18 mouse cellular contexts compared by ENCODE assay signal in genomic region chr11:101325201-101325600, GRCm38 (mm10). TPM values are rescaled to one million over a fixed set of nuclear protein-coding genes. Genes with fewer than 3 reads are reported as not detected.
DNase-seq lines count a peak whose midpoint lies in the region; ATAC-seq and TF ChIP-seq lines count a peak whose summit lies in the region.
"Not testable (repeated sequence)": the region's sequence is repeated elsewhere in the genome, so short reads cannot be mapped to it uniquely, and the experiment has no call there.
"Had no signal": no experiment of that assay in that cellular context is flagged by ENCODE, and none has a peak within 500 bp of the region (broad histone marks: within the 10 kb centered on the region; RNA-seq: fewer than 3 reads in every experiment).

No protein-coding gene starts in this region.

- not testable (repeated sequence) for H3K27ac ChIP-seq in forebrain, embryonic 12.5 days; kidney, postnatal 0 days; liver, embryonic 13.5 days; midbrain, embryonic 11.5 days (ENCODE audit: low read depth, low read length); midbrain, embryonic 15.5 days

- 93% methylated on average over 11 of the region's 11 CpGs for WGBS in forebrain, embryonic 12.5 days
- 90% methylated on average over 11 of the region's 11 CpGs for WGBS in kidney, postnatal 0 days
- WGBS in liver, embryonic 13.5 days (ENCODE audit: insufficient replicate concordance): 86% methylated on average over 11 of the region's 11 CpGs
- 94% methylated on average over 11 of the region's 11 CpGs for WGBS in midbrain, embryonic 11.5 days
- WGBS in midbrain, embryonic 15.5 days: 92% methylated on average over 11 of the region's 11 CpGs

- H3K36me3 ChIP-seq in forebrain, embryonic 12.5 days (replicated peaks): peaks cover 62% of the 10 kb centered on the region
- peaks cover 34% of the 10 kb centered on the region for H3K36me3 ChIP-seq in kidney, postnatal 0 days (ENCODE audit: insufficient read depth, low read length)
- H3K36me3 ChIP-seq in liver, embryonic 13.5 days: peaks cover 78% of the 10 kb centered on the region
- H3K36me3 ChIP-seq in midbrain, embryonic 11.5 days (ENCODE audit: control insufficient read depth, insufficient read depth, low read length): peaks cover 24% of the 10 kb centered on the region
- peaks cover 33% of the 10 kb centered on the region for H3K36me3 ChIP-seq in midbrain, embryonic 15.5 days (replicated peaks)

- H3K4me2 ChIP-seq in forebrain, embryonic 12.5 days; kidney, postnatal 0 days (ENCODE audit: low read length); liver, embryonic 13.5 days; midbrain, embryonic 11.5 days; midbrain, embryonic 15.5 days: not testable (repeated sequence)

- H3K4me3 ChIP-seq in forebrain, embryonic 12.5 days (replicated peaks); kidney, postnatal 0 days (replicated peaks; ENCODE audit: low read depth, low read length); liver, embryonic 13.5 days (replicated peaks); midbrain, embryonic 11.5 days (ENCODE audit: low read depth, low read length); midbrain, embryonic 15.5 days: not testable (repeated sequence)

- peak; percentile 92 for DNase-seq in heart, adult 11 months
- DNase-seq in kidney, postnatal 0 days (ENCODE audit: low spot score); liver, embryonic 13.5 days: not testable (repeated sequence)
- peak; percentile 1 for DNase-seq in midbrain, embryonic 11.5 days (ENCODE audit: low spot score, missing footprints)

- H3K27me3 ChIP-seq in forebrain, embryonic 12.5 days; kidney, postnatal 0 days (ENCODE audit: insufficient read depth, low read length); liver, embryonic 13.5 days; midbrain, embryonic 11.5 days (ENCODE audit: control insufficient read depth, insufficient read depth, low read length); midbrain, embryonic 15.5 days (replicated peaks): not testable (repeated sequence)

- 0 out of 2 replicates have a peak, but pooled peaks have one; percentile 14 for ATAC-seq in forebrain, embryonic 12.5 days (ENCODE audit: low FRiP score)
- 0 out of 2 replicates have a peak, but pooled peaks have one; percentile 11 for ATAC-seq in kidney, postnatal 0 days (replicated peaks; ENCODE audit: low FRiP score, low read depth)
- ATAC-seq in liver, embryonic 13.5 days (ENCODE audit: low read depth): 0 out of 2 replicates have a peak, but pooled peaks have one; percentile 11
- not testable (repeated sequence) for ATAC-seq in midbrain, embryonic 11.5 days (ENCODE audit: low FRiP score)
- peak; percentile 33; the same call in 1 of the 2 replicates for ATAC-seq in midbrain, embryonic 15.5 days (replicated peaks)

- H3K4me1 ChIP-seq in forebrain, embryonic 12.5 days; kidney, postnatal 0 days (replicated peaks; ENCODE audit: insufficient read depth, low read length); liver, embryonic 13.5 days (replicated peaks); midbrain, embryonic 11.5 days (ENCODE audit: control insufficient read depth, insufficient read depth, low read length); midbrain, embryonic 15.5 days: not testable (repeated sequence)

- TF ChIP-seq CTCF in kidney, postnatal 0 days (IDR thresholded peaks at IDR 0.05; ENCODE audit: low read depth): not testable (repeated sequence)

- not testable (repeated sequence) for H3K9ac ChIP-seq in forebrain, embryonic 12.5 days; kidney, postnatal 0 days (ENCODE audit: low read depth, low read length); liver, embryonic 13.5 days; midbrain, embryonic 11.5 days (ENCODE audit: low read length); midbrain, embryonic 15.5 days

- H3K9me3 ChIP-seq in forebrain, embryonic 12.5 days; kidney, postnatal 0 days (replicated peaks; ENCODE audit: low read length); liver, embryonic 13.5 days (replicated peaks); midbrain, embryonic 11.5 days (ENCODE audit: control insufficient read depth, low read length); midbrain, embryonic 15.5 days: not testable (repeated sequence)

RNA-seq across cellular contexts. Expression of gene Aoc2, which starts 0.3 kb away (rescaled TPM):
- 2.9 and 3.1 TPM in 2 replicates for polyA plus RNA-seq in forebrain, embryonic 12.5 days (2016; fragmentation: Nextera tagmentation; extraction: Ambion mirVana)
- polyA plus RNA-seq in kidney, postnatal 0 days (2015; fragmentation: Nextera tagmentation; extraction: Ambion mirVana): 0.37 and 0.58 TPM in 2 replicates
- 1.2 and 1.3 TPM in 2 replicates for polyA plus RNA-seq in liver, embryonic 13.5 days (2015; fragmentation: Nextera tagmentation; extraction: Ambion mirVana)
- polyA plus RNA-seq in midbrain, embryonic 11.5 days (2014; fragmentation: Nextera tagmentation; extraction: Ambion mirVana): 1.3 and 1.4 TPM in 2 replicates
- polyA plus RNA-seq in midbrain, embryonic 15.5 days (2015; fragmentation: Nextera tagmentation; extraction: Ambion mirVana): 2.2 and 2.9 TPM in 2 replicates

RNA-seq across cellular contexts. Expression of gene Aoc3, which starts 5.2 kb away (rescaled TPM):
- polyA plus RNA-seq in forebrain, embryonic 12.5 days (2016; fragmentation: Nextera tagmentation; extraction: Ambion mirVana): not detected in 2 replicates
- polyA plus RNA-seq in kidney, postnatal 0 days (2015; fragmentation: Nextera tagmentation; extraction: Ambion mirVana): 1.8 and 2.0 TPM in 2 replicates
- 0.07 TPM in 1 of 2 replicates, not detected in the other for polyA plus RNA-seq in liver, embryonic 13.5 days (2015; fragmentation: Nextera tagmentation; extraction: Ambion mirVana)
- polyA plus RNA-seq in midbrain, embryonic 11.5 days (2014; fragmentation: Nextera tagmentation; extraction: Ambion mirVana): not detected in 2 replicates
- polyA plus RNA-seq in midbrain, embryonic 15.5 days (2015; fragmentation: Nextera tagmentation; extraction: Ambion mirVana): 0.06 TPM in 1 of 2 replicates, not detected in the other
- polyA plus RNA-seq: activated CD4-positive, CD25-positive, alpha-beta regulatory T cell, adult 4 months; forebrain, embryonic 11.5 days had no signal

RNA-seq across cellular contexts. Expression of gene Psme3, which starts 9.2 kb away (rescaled TPM):
- 182 and 189 TPM in 2 replicates for polyA plus RNA-seq in forebrain, embryonic 12.5 days (2016; fragmentation: Nextera tagmentation; extraction: Ambion mirVana)
- polyA plus RNA-seq in kidney, postnatal 0 days (2015; fragmentation: Nextera tagmentation; extraction: Ambion mirVana): 102 and 104 TPM in 2 replicates
- 198 and 239 TPM in 2 replicates for polyA plus RNA-seq in liver, embryonic 13.5 days (2015; fragmentation: Nextera tagmentation; extraction: Ambion mirVana)
- polyA plus RNA-seq in midbrain, embryonic 11.5 days (2014; fragmentation: Nextera tagmentation; extraction: Ambion mirVana): 146 and 154 TPM in 2 replicates
- polyA plus RNA-seq in midbrain, embryonic 15.5 days (2015; fragmentation: Nextera tagmentation; extraction: Ambion mirVana): 115 and 120 TPM in 2 replicates

RNA-seq across cellular contexts. Expression of gene Becn1, which starts 23.1 kb away (rescaled TPM):
- 164 and 169 TPM in 2 replicates for polyA plus RNA-seq in forebrain, embryonic 12.5 days (2016; fragmentation: Nextera tagmentation; extraction: Ambion mirVana)
- 156 and 165 TPM in 2 replicates for polyA plus RNA-seq in kidney, postnatal 0 days (2015; fragmentation: Nextera tagmentation; extraction: Ambion mirVana)
- 108 and 112 TPM in 2 replicates for polyA plus RNA-seq in liver, embryonic 13.5 days (2015; fragmentation: Nextera tagmentation; extraction: Ambion mirVana)
- 163 and 179 TPM in 2 replicates for polyA plus RNA-seq in midbrain, embryonic 11.5 days (2014; fragmentation: Nextera tagmentation; extraction: Ambion mirVana)
- polyA plus RNA-seq in midbrain, embryonic 15.5 days (2015; fragmentation: Nextera tagmentation; extraction: Ambion mirVana): 183 and 186 TPM in 2 replicates

RNA-seq across cellular contexts. Expression of gene G6pc, which starts 42.2 kb away (rescaled TPM):
- polyA plus RNA-seq in forebrain, embryonic 12.5 days (2016; fragmentation: Nextera tagmentation; extraction: Ambion mirVana): not detected in 2 replicates
- polyA plus RNA-seq in kidney, postnatal 0 days (2015; fragmentation: Nextera tagmentation; extraction: Ambion mirVana): 23.2 and 37.0 TPM in 2 replicates
- not detected in 2 replicates for polyA plus RNA-seq in liver, embryonic 13.5 days (2015; fragmentation: Nextera tagmentation; extraction: Ambion mirVana)
- polyA plus RNA-seq in midbrain, embryonic 11.5 days (2014; fragmentation: Nextera tagmentation; extraction: Ambion mirVana): not detected in 2 replicates
- polyA plus RNA-seq in midbrain, embryonic 15.5 days (2015; fragmentation: Nextera tagmentation; extraction: Ambion mirVana): not detected in 2 replicates
- polyA plus RNA-seq: activated CD4-positive, CD25-positive, alpha-beta regulatory T cell, adult 4 months; C2C12; cerebellum, adult 2 months; cortical plate, adult 2 months; embryonic facial prominence, embryonic 10.5 days; embryonic facial prominence, embryonic 12.5 days; embryonic facial prominence, embryonic 14.5 days; forebrain, embryonic 11.5 days; forebrain, embryonic 14.5 days; forebrain, embryonic 16.5 days; G1E; Patski had no signal
